Mouse (Mus musculus) MEL (cell line): ENCODE measurements at regions not wholly inside any gene's neighbourhood (a gene's known extent, or its start where the extent isn't known, plus 50 kb on each side); places are given as distances from the start of the nearest gene placed in this dataset.

Source experiments
- DNase-seq: peaks from one replicate; pipeline ENCODE4 v3.0.0; 2011; ENCODE audit warnings: low read depth, low spot score
- H3K27ac ChIP-seq: 2 replicates; pipeline ENCODE4 v1.5.1; 2012; ENCODE audit warnings: low read depth, mild to moderate bottlenecking, control low read depth, low read length, moderate library complexity; ENCODE audit not compliant: control insufficient read depth
- H3K27me3 ChIP-seq, 2 experiments: fragments of 150-350 bp in 1 of 2; sonication (generic) in 1 of 2; 2 replicates each; pipeline ENCODE4 v1.6.1; 2012; ENCODE audit warnings: low read length in 2 of 2, mild to moderate bottlenecking in 2 of 2, improper control_type of control experiment in 1 of 2, moderate library complexity in 1 of 2; ENCODE audit not compliant: insufficient read depth in 2 of 2, control insufficient read depth in 1 of 2
- H3K36me3 ChIP-seq, 2 experiments: 2 replicates each; pipeline ENCODE4 v1.6.1; 2012 to 2014; ENCODE audit warnings: low read length in 2 of 2, improper control_type of control experiment in 1 of 2, inconsistent platforms in 1 of 2, mild to moderate bottlenecking in 1 of 2; ENCODE audit not compliant: insufficient read depth in 2 of 2, control insufficient read depth in 1 of 2
- H3K4me1 ChIP-seq, 2 experiments: fragments of 150-350 bp in 1 of 2; sonication (generic) in 1 of 2; 2 replicates each; pipeline ENCODE4 v1.6.1; 2012; ENCODE audit warnings: low read length in 2 of 2, improper control_type of control experiment in 1 of 2, mild to moderate bottlenecking in 1 of 2; ENCODE audit not compliant: insufficient read depth in 2 of 2, control insufficient read depth in 1 of 2
- H3K4me3 ChIP-seq, 2 experiments: fragments of 150-350 bp in 1 of 2; sonication (generic) in 1 of 2; 2 replicates each; pipeline ENCODE4 v1.5.1; 2012; ENCODE audit warnings: low read depth in 2 of 2, low read length in 2 of 2, mild to moderate bottlenecking in 2 of 2, moderate library complexity in 2 of 2, control low read depth in 1 of 2, improper control_type of control experiment in 1 of 2; ENCODE audit not compliant: control insufficient read depth in 1 of 2, insufficient read depth in 1 of 2
- H3K79me2 ChIP-seq: 2 replicates; pipeline ENCODE4 v1.6.1; 2012; ENCODE audit warnings: mild to moderate bottlenecking, low read length, moderate library complexity; ENCODE audit not compliant: control insufficient read depth, poor library complexity, insufficient read depth
- H3K9ac ChIP-seq: 2 replicates; pipeline ENCODE4 v1.6.1; 2012; ENCODE audit warnings: low read depth, mild to moderate bottlenecking, control low read depth, low read length, moderate library complexity; ENCODE audit not compliant: control insufficient read depth, poor library complexity, severe bottlenecking
- H3K9me3 ChIP-seq: fragments of 150-350 bp; sonication (generic); replicated peaks from 2 replicates; pipeline ENCODE4 v1.6.1; 2012; ENCODE audit warnings: mild to moderate bottlenecking, low read length, improper control_type of control experiment, moderate library complexity; ENCODE audit not compliant: insufficient read depth
- CHD1 ChIP-seq: IDR thresholded peaks from 2 replicates; pipeline ENCODE4 v1.6.1; 2012; ENCODE audit warnings: low read depth, mild to moderate bottlenecking, inconsistent platforms, low read length, improper control_type of control experiment
- CTCF ChIP-seq, 3 experiments: IDR thresholded peaks in 2 of 3; conservative IDR thresholded peaks in 1 of 3; 2 replicates each; pipeline ENCODE4 v1.5.1; 2011 to 2012; ENCODE audit warnings: low read length in 3 of 3, low read depth in 2 of 3, mild to moderate bottlenecking in 2 of 3, improper control_type of control experiment in 1 of 3, inconsistent platforms in 1 of 3, mixed read lengths in 1 of 3, moderate library complexity in 1 of 3; ENCODE audit not compliant: control insufficient read depth in 1 of 3, insufficient read depth in 1 of 3, poor library complexity in 1 of 3, severe bottlenecking in 1 of 3
- E2F4 ChIP-seq: IDR thresholded peaks from 2 replicates; pipeline ENCODE4 v1.6.1; 2011; ENCODE audit warnings: low read depth, low read length, improper control_type of control experiment, borderline replicate concordance
- ELF1 ChIP-seq: IDR thresholded peaks from 2 replicates; pipeline ENCODE4 v1.6.1; 2014; ENCODE audit warnings: low read depth, mild to moderate bottlenecking, inconsistent platforms, low read length, improper control_type of control experiment, moderate library complexity
- EP300 ChIP-seq, 2 experiments: IDR thresholded peaks; 2 replicates each; pipeline ENCODE4 v1.6.1; 2011; ENCODE audit warnings: improper control_type of control experiment in 2 of 2, low read length in 2 of 2, low read depth in 1 of 2, mild to moderate bottlenecking in 1 of 2
- ETS1 ChIP-seq: IDR thresholded peaks from 2 replicates; pipeline ENCODE4 v1.6.1; 2012; ENCODE audit warnings: low read depth, mild to moderate bottlenecking, inconsistent platforms, low read length, improper control_type of control experiment, moderate library complexity
- GATA1 ChIP-seq: IDR thresholded peaks from 2 replicates; pipeline ENCODE4 v1.6.1; 2011; ENCODE audit warnings: low read depth, low read length, improper control_type of control experiment
- JUND ChIP-seq: IDR thresholded peaks from 2 replicates; pipeline ENCODE4 v1.6.1; 2011; ENCODE audit warnings: low read depth, mild to moderate bottlenecking, improper control_type of control experiment, low read length
- KAT2A ChIP-seq: conservative IDR thresholded peaks from 2 replicates; pipeline ENCODE4 v1.6.1; 2012; ENCODE audit warnings: low read depth, low read length, improper control_type of control experiment, inconsistent platforms
- MAFK ChIP-seq: IDR thresholded peaks from 2 replicates; pipeline ENCODE4 v1.6.1; 2011; ENCODE audit warnings: low read depth, mild to moderate bottlenecking, low read length, improper control_type of control experiment, borderline replicate concordance
- MAZ ChIP-seq: IDR thresholded peaks from 2 replicates; pipeline ENCODE4 v1.6.1; 2012; ENCODE audit warnings: low read depth, mild to moderate bottlenecking, inconsistent platforms, low read length, improper control_type of control experiment
- MEF2A ChIP-seq: IDR thresholded peaks from 2 replicates; pipeline ENCODE4 v1.6.1; 2014; ENCODE audit warnings: low read depth, mild to moderate bottlenecking, inconsistent platforms, low read length, improper control_type of control experiment; ENCODE audit not compliant: poor library complexity, insufficient replicate concordance, severe bottlenecking; ENCODE audit errors: extremely low read depth
- MXI1 ChIP-seq: IDR thresholded peaks from 2 replicates; pipeline ENCODE4 v1.6.1; 2011; ENCODE audit warnings: mild to moderate bottlenecking, low read depth, low read length, improper control_type of control experiment
- MYB ChIP-seq: IDR thresholded peaks from 2 replicates; pipeline ENCODE4 v1.6.1; 2011; ENCODE audit warnings: mild to moderate bottlenecking, low read depth, low read length, improper control_type of control experiment
- NELFE ChIP-seq: IDR thresholded peaks from 2 replicates; pipeline ENCODE4 v1.6.1; 2011; ENCODE audit warnings: low read depth, low read length, improper control_type of control experiment
- NRF1 ChIP-seq: IDR thresholded peaks from 2 replicates; pipeline ENCODE4 v1.6.1; 2014; ENCODE audit warnings: low read depth, mild to moderate bottlenecking, inconsistent platforms, low read length, improper control_type of control experiment, moderate library complexity; ENCODE audit not compliant: poor library complexity, insufficient read depth, severe bottlenecking
- POLR2A ChIP-seq, 2 experiments: IDR thresholded peaks; 2 replicates each; pipeline ENCODE4 v1.6.1; 2011 to 2012; ENCODE audit warnings: low read length in 2 of 2, mild to moderate bottlenecking in 2 of 2, control low read depth in 1 of 2, improper control_type of control experiment in 1 of 2, low read depth in 1 of 2, moderate library complexity in 1 of 2; ENCODE audit not compliant: control insufficient read depth in 1 of 2, insufficient read depth in 1 of 2, poor library complexity in 1 of 2
- POLR2AphosphoS2 ChIP-seq: IDR thresholded peaks from 2 replicates; pipeline ENCODE4 v1.6.1; 2011; ENCODE audit warnings: low read length, improper control_type of control experiment
- POLR2AphosphoS5 ChIP-seq: IDR thresholded peaks from 2 replicates; pipeline ENCODE4 v1.6.1; 2012; ENCODE audit warnings: low read depth, borderline replicate concordance, mild to moderate bottlenecking, inconsistent platforms, low read length, moderate library complexity, mixed read lengths
- RAD21 ChIP-seq: IDR thresholded peaks from 2 replicates; pipeline ENCODE4 v1.6.1; 2011; ENCODE audit warnings: mild to moderate bottlenecking, low read depth, low read length, improper control_type of control experiment
- RCOR1 ChIP-seq: IDR thresholded peaks from 2 replicates; pipeline ENCODE4 v1.6.1; 2012; ENCODE audit warnings: low read depth, mild to moderate bottlenecking, inconsistent platforms, low read length, improper control_type of control experiment
- SIN3A ChIP-seq: IDR thresholded peaks from 2 replicates; pipeline ENCODE4 v1.6.1; 2012; ENCODE audit warnings: low read length, improper control_type of control experiment, inconsistent platforms
- SMC3 ChIP-seq: IDR thresholded peaks from 2 replicates; pipeline ENCODE4 v1.6.1; 2011; ENCODE audit warnings: low read depth, low read length, improper control_type of control experiment
- TAL1 ChIP-seq: IDR thresholded peaks from 2 replicates; pipeline ENCODE4 v1.6.1; 2012; ENCODE audit warnings: mild to moderate bottlenecking, inconsistent platforms, low read length, moderate library complexity, mixed read lengths
- TBP ChIP-seq: IDR thresholded peaks from 2 replicates; pipeline ENCODE4 v1.8.0; 2011; ENCODE audit warnings: low read depth, low read length, improper control_type of control experiment
- TCF12 ChIP-seq: IDR thresholded peaks from 2 replicates; pipeline ENCODE4 v1.6.1; 2014; ENCODE audit warnings: low read depth, mild to moderate bottlenecking, inconsistent platforms, low read length, improper control_type of control experiment, moderate library complexity
- UBTF ChIP-seq: IDR thresholded peaks from 2 replicates; pipeline ENCODE4 v1.6.1; 2012; ENCODE audit warnings: low read depth, mild to moderate bottlenecking, inconsistent platforms, low read length, improper control_type of control experiment, moderate library complexity, borderline replicate concordance; ENCODE audit not compliant: insufficient read depth
- ZC3H11A ChIP-seq: IDR thresholded peaks from 2 replicates; pipeline ENCODE4 v1.6.1; 2012; ENCODE audit warnings: low read depth, mild to moderate bottlenecking, inconsistent platforms, low read length, improper control_type of control experiment
- ZKSCAN1 ChIP-seq: IDR thresholded peaks from 2 replicates; pipeline ENCODE4 v1.6.1; 2012; ENCODE audit warnings: low read depth, mild to moderate bottlenecking, inconsistent platforms, low read length, improper control_type of control experiment, moderate library complexity
- ZNF384 ChIP-seq: IDR thresholded peaks from 2 replicates; pipeline ENCODE4 v1.6.1; 2012; ENCODE audit warnings: low read depth, mild to moderate bottlenecking, inconsistent platforms, low read length, improper control_type of control experiment

DNA sequence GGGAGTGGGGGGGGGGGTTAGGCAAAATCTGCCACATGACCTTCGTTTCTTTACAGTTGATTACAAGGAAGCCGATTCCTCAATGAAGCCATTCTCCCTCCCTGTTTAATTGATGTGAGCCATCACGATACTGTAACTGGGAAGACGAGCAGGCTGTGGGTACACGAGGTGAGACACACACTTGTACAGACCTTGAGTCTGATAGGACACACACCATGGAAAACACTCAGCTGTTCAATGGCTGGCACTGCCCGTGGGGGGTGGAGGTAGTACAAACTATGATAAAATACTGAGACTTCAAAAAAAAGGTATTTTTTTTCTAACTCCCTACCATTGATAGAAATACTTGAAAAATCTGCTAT, 257.3 kb upstream of the Adgrl2 start:
- no peak for DNase-seq
- H3K9me3 ChIP-seq = no peaks in the 10 kb centered on the region
- no peak for TF ChIP-seq E2F4
- no peak for TF ChIP-seq EP300 (IDR thresholded peaks at IDR 0.05; ENCODE audit: low read depth in 1 of 2, low read length in 2 of 2)
- no peak for TF ChIP-seq NRF1
- no peak for TF ChIP-seq POLR2A (IDR thresholded peaks at IDR 0.05; ENCODE audit: control insufficient read depth in 1 of 2, insufficient read depth in 1 of 2, low read depth in 1 of 2, low read length in 2 of 2, poor library complexity in 1 of 2)
- no peak for TF ChIP-seq JUND
- no peak for TF ChIP-seq TCF12
- TF ChIP-seq MYB = no peak
- TF ChIP-seq TAL1 = no peak
- no peak for TF ChIP-seq RCOR1
- no peak for TF ChIP-seq CTCF (IDR thresholded peaks at IDR 0.05 in 2 of 3, conservative IDR thresholded peaks at IDR 0.05 in 1 of 3; ENCODE audit: control insufficient read depth in 1 of 3, insufficient read depth in 1 of 3, low read depth in 2 of 3, low read length in 3 of 3, poor library complexity in 1 of 3, severe bottlenecking in 1 of 3)
- no peak for TF ChIP-seq UBTF
- no peak for TF ChIP-seq ZKSCAN1
- TF ChIP-seq SMC3 = no peak
- no peak for TF ChIP-seq KAT2A
- TF ChIP-seq ZC3H11A = no peak
- TF ChIP-seq MAZ = no peak
- TF ChIP-seq POLR2AphosphoS5 = no peak
- no peak for TF ChIP-seq NELFE
- TF ChIP-seq CHD1 = no peak
- TF ChIP-seq, all 39 proteins: peak for 0
- Histone ChIP-seq H3K27me3 (no peaks in the 10 kb centered on the region), H3K9ac (no peak overlapping the region), H3K27ac (no peak overlapping the region), H3K4me1 (no peaks in the 10 kb centered on the region), H3K4me3 (no peak overlapping the region), H3K36me3 (no peaks in the 10 kb centered on the region), H3K79me2 (no peaks in the 10 kb centered on the region)

DNA sequence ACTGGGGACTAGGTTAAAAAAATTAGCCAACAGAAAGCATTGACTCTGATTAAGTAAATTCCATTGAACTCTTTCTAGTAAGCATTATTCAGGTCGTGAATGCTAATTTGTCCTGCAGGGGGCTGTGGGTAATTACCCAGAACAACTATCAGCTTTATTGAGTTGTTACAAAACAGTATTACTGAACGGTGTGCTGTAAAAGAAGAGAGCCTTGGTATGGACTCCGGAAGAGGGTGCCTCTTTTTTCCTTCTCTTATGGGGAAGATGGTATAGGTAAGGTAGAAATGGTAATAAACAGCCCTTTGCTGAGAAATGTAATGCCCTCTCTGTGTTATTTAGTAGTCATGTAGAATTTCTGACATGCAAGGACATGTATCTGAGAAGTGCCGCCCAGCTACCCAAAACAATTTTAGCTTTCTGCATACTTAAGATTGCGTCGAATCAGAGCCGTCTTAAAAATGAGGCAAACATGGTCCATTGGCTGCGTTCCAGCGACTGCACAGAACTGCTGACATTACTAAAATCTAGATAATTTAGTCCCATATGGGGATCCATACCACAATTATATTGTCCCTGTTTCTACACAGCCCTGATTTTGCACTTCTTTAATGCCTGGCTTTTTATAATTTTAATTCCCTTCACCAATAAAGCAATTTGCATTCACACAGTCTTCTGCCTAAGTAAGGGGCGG, 256.7 kb upstream of the Adgrl2 start:
- H3K4me1 ChIP-seq = no peaks in the 10 kb centered on the region
- H3K27me3 ChIP-seq = no peaks in the 10 kb centered on the region
- H3K36me3 ChIP-seq = no peaks in the 10 kb centered on the region
- H3K9ac ChIP-seq = no peak overlapping the region
- no peak overlapping the region for H3K27ac ChIP-seq
- no peaks in the 10 kb centered on the region for H3K9me3 ChIP-seq
- no peak overlapping the region for H3K4me3 ChIP-seq
- no peak for TF ChIP-seq POLR2AphosphoS2
- TF ChIP-seq ETS1 = no peak
- no peak for TF ChIP-seq POLR2A (IDR thresholded peaks at IDR 0.05; ENCODE audit: control insufficient read depth in 1 of 2, insufficient read depth in 1 of 2, low read depth in 1 of 2, low read length in 2 of 2, poor library complexity in 1 of 2)
- TF ChIP-seq RAD21 = no peak
- TF ChIP-seq MXI1 = no peak
- no peak for TF ChIP-seq CTCF (IDR thresholded peaks at IDR 0.05 in 2 of 3, conservative IDR thresholded peaks at IDR 0.05 in 1 of 3; ENCODE audit: control insufficient read depth in 1 of 3, insufficient read depth in 1 of 3, low read depth in 2 of 3, low read length in 3 of 3, poor library complexity in 1 of 3, severe bottlenecking in 1 of 3)
- TF ChIP-seq UBTF = no peak
- TF ChIP-seq NELFE = no peak
- TF ChIP-seq ELF1 = no peak
- TF ChIP-seq TBP = no peak
- TF ChIP-seq SIN3A = no peak
- TF ChIP-seq GATA1 = no peak
- TF ChIP-seq ZNF384 = no peak
- no peak for TF ChIP-seq RCOR1
- TF ChIP-seq TAL1 = no peak
- no peak for TF ChIP-seq MEF2A
- no peak for TF ChIP-seq CHD1
- no peak for TF ChIP-seq SMC3
- no peak for TF ChIP-seq MAFK
- TF ChIP-seq, all 39 proteins: peak for 0
- DNase-seq = no peak
- no peaks in the 10 kb centered on the region for H3K79me2 ChIP-seq
